Mouse (Mus musculus): Measurements from ENCODE around the gene Tubg1. TPM values are rescaled to one million over a fixed set of nuclear protein-coding genes. Genes with fewer than 3 reads are reported as not detected.

The Tubg1 gene
- 10 to 100 TPM; 45.1 to 45.8 TPM for total RNA-seq (2021)
- long read RNA-seq, experiment 1, transcript Tubg1-201 (11 exons, 1,802 nt), result major isoform, 57 of 70 reads
- long read RNA-seq, experiment 1, partial matches to known transcripts, result 5 of 70 reads
- long read RNA-seq, experiment 1, other reads (novel, unspliced or antisense), result 8 of 70 reads
- long read RNA-seq, experiment 2, transcript Tubg1-201 (11 exons, 1,802 nt), result major isoform, 35 of 39 reads
- long read RNA-seq, experiment 2, partial matches to known transcripts, result 1 of 39 reads
- long read RNA-seq, experiment 2, other reads (novel, unspliced or antisense), result 3 of 39 reads

- intact Hi-C loops (cut with DNase I), result loop anchor here (1.0 kb wide), 1 partner anchor 51 kb away; the partner anchor contains the start of gene Plekhh3
Measured at GRCm38 (mm10) chr11:101119761-101120544, at the start of gene Tubg1, which contains the start of gene Retreg3. Gene Tubg1, plus strand, starts transcription at chr11:101119938. Gene Retreg3, minus strand, starts transcription at chr11:101119893.

GRCm38 (mm10) chr11:101070189-101070527 lies 49.6 kb upstream of the Tubg1 start:
- Histone ChIP-seq H3K4me3 (peak overlapping the region; percentile 87), H3K27ac (peak overlapping the region; percentile 89)
- no peak for TF ChIP-seq CTCF (IDR thresholded peaks at IDR 0.05)
- no peak for DNase-seq (ENCODE audit: extremely low spot score in 1 of 2, low spot score in 2 of 2)
- intact Hi-C loops (cut with DNase I), result no loop called here

More at GRCm38 (mm10) chr11:101119761-101120544, at the start of gene Tubg1, which contains the start of gene Retreg3:
- Histone ChIP-seq H3K4me3 (peak within 1 kb of the TSS; percentile 97), H3K27ac (peak within 1 kb of the TSS; percentile 97)
- DNase-seq (ENCODE audit: extremely low spot score in 1 of 2, low spot score in 2 of 2), result peak; percentile 99 to 100
- TF ChIP-seq CTCF (IDR thresholded peaks at IDR 0.05), result no peak; the same call in 1 of the 2 replicates

- H3K4me3 ChIP-seq, result peak overlapping the region; percentile 87
- TF ChIP-seq CTCF (IDR thresholded peaks at IDR 0.05), result no peak
- no peak overlapping the region for H3K27ac ChIP-seq
- intact Hi-C loops (cut with DNase I), result no loop called here
- no peak for DNase-seq (ENCODE audit: extremely low spot score in 1 of 2, low spot score in 2 of 2)
Measured at GRCm38 (mm10) chr11:101070987-101071386, 48.8 kb upstream of the Tubg1 start.

GRCm38 (mm10) chr11:101071810-101072428 lies 47.8 kb upstream of the Tubg1 start:
- no peak overlapping the region for H3K4me3 ChIP-seq
- intact Hi-C loops (cut with DNase I), result no loop called here
- DNase-seq (ENCODE audit: extremely low spot score in 1 of 2, low spot score in 2 of 2), result no peak
- no peak for TF ChIP-seq CTCF (IDR thresholded peaks at IDR 0.05)
- H3K27ac ChIP-seq, result no peak overlapping the region

- Histone ChIP-seq H3K4me3 (no peak within 1 kb of the TSS), H3K27ac (no peak within 1 kb of the TSS)
- TF ChIP-seq CTCF (IDR thresholded peaks at IDR 0.05), result no peak
- no peak for DNase-seq (ENCODE audit: extremely low spot score in 1 of 2, low spot score in 2 of 2)
- intact Hi-C loops (cut with DNase I), result no loop called here
Measured at GRCm38 (mm10) chr11:101078121-101078520, 41.6 kb upstream of the Tubg1 start, which contains the start of gene Hsd17b1. Gene Hsd17b1, plus strand, starts transcription at chr11:101078411.

- intact Hi-C loops (cut with DNase I), result no loop called here
- Histone ChIP-seq H3K27ac (no peak overlapping the region), H3K4me3 (no peak overlapping the region)
- DNase-seq (ENCODE audit: extremely low spot score in 1 of 2, low spot score in 2 of 2), result no peak
- no peak for TF ChIP-seq CTCF (IDR thresholded peaks at IDR 0.05)
Measured at GRCm38 (mm10) chr11:101079746-101080145, 40.0 kb upstream of the Tubg1 start.

- no peak for DNase-seq (ENCODE audit: extremely low spot score in 1 of 2, low spot score in 2 of 2)
- intact Hi-C loops (cut with DNase I), result no loop called here
- H3K4me3 ChIP-seq, result no peak overlapping the region
- no peak for TF ChIP-seq CTCF (IDR thresholded peaks at IDR 0.05)
- no peak overlapping the region for H3K27ac ChIP-seq
Measured at GRCm38 (mm10) chr11:101080421-101080820, 39.3 kb upstream of the Tubg1 start.

- Histone ChIP-seq H3K27ac (peak overlapping the region; percentile 90), H3K4me3 (peak overlapping the region; percentile 91)
- TF ChIP-seq CTCF (IDR thresholded peaks at IDR 0.05), result no peak
- intact Hi-C loops (cut with DNase I), result loop anchor here (2.0 kb wide), 1 partner anchor 95 kb away; no protein-coding TSS in a partner anchor
- no peak for DNase-seq (ENCODE audit: extremely low spot score in 1 of 2, low spot score in 2 of 2)
Measured at GRCm38 (mm10) chr11:101081659-101082058, 38.1 kb upstream of the Tubg1 start.

- Histone ChIP-seq H3K27ac (peak within 1 kb of the TSS; percentile 96), H3K4me3 (peak within 1 kb of the TSS; percentile 91)
- intact Hi-C loops (cut with DNase I), result loop anchor here (2.0 kb wide), 1 partner anchor 94 kb away; no protein-coding TSS in a partner anchor
- peak; percentile 55 for TF ChIP-seq CTCF (IDR thresholded peaks at IDR 0.05)
- peak; percentile 87 to 89 for DNase-seq (ENCODE audit: extremely low spot score in 1 of 2, low spot score in 2 of 2)
Measured at GRCm38 (mm10) chr11:101082208-101083082, 37.3 kb upstream of the Tubg1 start, which contains the start of gene Coasy. Gene Coasy, plus strand, starts transcription at chr11:101082565.

- intact Hi-C loops (cut with DNase I), result loop anchor here (2.0 kb wide), 1 partner anchor 94 kb away; no protein-coding TSS in a partner anchor
- DNase-seq (ENCODE audit: extremely low spot score in 1 of 2, low spot score in 2 of 2), result no peak
- Histone ChIP-seq H3K27ac (peak overlapping the region; percentile 96), H3K4me3 (peak overlapping the region; percentile 91)
- no peak for TF ChIP-seq CTCF (IDR thresholded peaks at IDR 0.05)
Measured at GRCm38 (mm10) chr11:101083083-101083697, 36.5 kb upstream of the Tubg1 start.
